Mouse (Mus musculus) myocyte (in vitro differentiated cells): ENCODE measurements around the gene Cd81.

Experiments used
- MYOD1 ChIP-seq, 3 experiments: IDR thresholded peaks; one replicate each; pipeline ENCODE4 v1.6.1; 2011; ENCODE audit warnings: control low read depth in 2 of 3, low read depth in 2 of 3, mild to moderate bottlenecking in 2 of 3, moderate library complexity in 1 of 3; ENCODE audit not compliant: insufficient read length in 2 of 3, control insufficient read depth in 1 of 3
- POLR2A ChIP-seq: IDR thresholded peaks from one replicate; pipeline ENCODE4 v1.6.1; 2011; ENCODE audit warnings: low read depth, mild to moderate bottlenecking, control low read depth, moderate library complexity; ENCODE audit not compliant: insufficient read length
- POLR2AphosphoS2 ChIP-seq: IDR thresholded peaks from one replicate; pipeline ENCODE4 v1.6.1; 2011; ENCODE audit warnings: low read depth, control low read depth; ENCODE audit not compliant: insufficient read length
- REST ChIP-seq: IDR thresholded peaks from one replicate; pipeline ENCODE4 v1.6.1; 2011; ENCODE audit warnings: mild to moderate bottlenecking, control low read depth, moderate library complexity; ENCODE audit not compliant: insufficient read depth, insufficient read length
- SRF ChIP-seq: IDR thresholded peaks from one replicate; pipeline ENCODE4 v1.6.1; 2011; ENCODE audit warnings: low read depth; ENCODE audit not compliant: control insufficient read depth, insufficient read length
- TCF12 ChIP-seq: IDR thresholded peaks from one replicate; pipeline ENCODE4 v1.6.1; 2011; ENCODE audit warnings: mild to moderate bottlenecking, control low read depth; ENCODE audit not compliant: poor library complexity, insufficient read depth, severe bottlenecking
- USF1 ChIP-seq: IDR thresholded peaks from one replicate; pipeline ENCODE4 v1.6.1; 2011; ENCODE audit warnings: low read depth, mild to moderate bottlenecking, control low read depth, moderate library complexity

- TF ChIP-seq POLR2AphosphoS2, result no peak
- no peak for TF ChIP-seq USF1
- TF ChIP-seq POLR2A, result no peak
- TF ChIP-seq SRF, result no peak
- no peak for TF ChIP-seq TCF12
- no peak for TF ChIP-seq REST
- no peak for TF ChIP-seq MYOD1 (IDR thresholded peaks at IDR 0.05; ENCODE audit: control insufficient read depth in 1 of 3, insufficient read length in 2 of 3, low read depth in 2 of 3)
Measured at GRCm38 (mm10) chr7:143027196-143027595, 25.3 kb upstream of the Cd81 start.
